Mouse (Mus musculus) kidney, postnatal 4 days (tissue): ENCODE results near the gene Pycr1.

ENCODE experiments used
- DNase-seq, 2 experiments: peaks; one replicate each; pipeline ENCODE4 v3.0.0; 2021; ENCODE audit warnings: mixed read lengths in 2 of 2

The Pycr1 gene

GRCm38 (mm10) chr11:120600716-120601115 is 42.9 kb downstream of the Pycr1 start:
- DNase-seq: no peak

GRCm38 (mm10) chr11:120598990-120599549 is 44.5 kb downstream of the Pycr1 start:
- no peak for DNase-seq

DNA sequence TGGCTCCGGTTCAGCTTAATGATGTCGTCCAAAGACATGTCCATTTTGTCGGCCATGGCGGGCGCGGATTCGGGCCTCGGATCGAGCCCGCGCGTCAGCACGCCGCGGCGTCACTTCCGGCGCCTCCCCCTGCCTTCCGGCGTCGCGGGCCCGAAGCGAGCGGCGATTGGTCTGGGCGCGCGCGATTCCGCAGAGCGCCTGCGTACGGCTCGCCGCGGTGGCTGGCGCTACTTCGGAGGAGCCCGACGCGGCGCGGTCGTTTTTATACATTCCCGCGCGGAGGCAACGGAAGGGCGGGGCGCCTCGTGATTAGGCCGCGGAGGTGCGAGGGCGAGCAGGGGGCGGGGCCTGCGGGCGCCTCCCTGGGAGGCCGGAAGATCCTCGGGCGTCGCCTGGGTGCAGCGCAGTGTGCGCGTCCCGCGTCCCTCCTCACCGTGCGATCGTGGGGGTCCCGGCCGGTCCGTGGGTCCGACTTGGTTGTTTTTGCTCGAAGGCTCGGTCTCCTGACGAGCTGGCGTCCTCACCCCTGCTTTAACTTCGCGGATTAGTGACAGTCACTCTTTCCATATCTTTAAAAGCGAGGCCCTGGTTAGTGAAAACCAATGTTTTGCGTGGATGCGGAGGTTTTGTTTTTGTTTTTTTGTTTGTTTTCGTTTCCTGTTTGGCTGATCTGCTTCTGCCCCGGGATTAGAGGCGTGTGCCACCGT is 45.1 kb downstream of the Pycr1 start, which contains the start of the genes Alyref and Anapc11:
Alyref (minus strand) TSS at position 83 of the 707 bp plus-strand sequence.
Anapc11 (plus strand) TSS at position 139 of the 707 bp plus-strand sequence.
- DNase-seq: peak; percentile 96 to 97

GRCm38 (mm10) chr11:120597240-120598235 is 46.0 kb downstream of the Pycr1 start:
- DNase-seq: peak; percentile 45 to 65

DNA sequence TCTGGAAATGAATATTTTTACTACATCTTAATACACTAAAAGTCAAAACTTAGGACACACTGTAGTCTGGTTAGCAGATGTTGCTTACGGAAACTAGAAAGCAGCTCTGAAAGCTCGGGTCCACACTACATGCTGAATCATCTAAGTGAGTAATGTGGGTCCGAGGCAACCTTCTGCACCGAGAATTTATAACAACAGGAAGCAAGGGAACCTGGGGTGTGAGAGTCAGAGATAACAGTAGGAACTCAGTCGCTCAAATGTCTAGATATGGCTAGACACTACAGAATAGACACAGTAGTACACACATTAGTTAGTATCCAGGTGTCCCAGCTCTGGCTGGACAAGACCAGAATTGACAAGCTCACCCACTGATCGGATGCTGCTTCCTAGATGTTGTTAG is 55.0 kb downstream of the Pycr1 start:
- no peak for DNase-seq
